Mouse (Mus musculus): ENCODE results near the gene Syt14. TPM values are rescaled to one million over a fixed set of nuclear protein-coding genes. Genes with fewer than 3 reads are reported as not detected.

Syt14 gene
- total and polyA plus RNA-seq, 3 experiments: 0.16 TPM; not detected in 2

DNA sequence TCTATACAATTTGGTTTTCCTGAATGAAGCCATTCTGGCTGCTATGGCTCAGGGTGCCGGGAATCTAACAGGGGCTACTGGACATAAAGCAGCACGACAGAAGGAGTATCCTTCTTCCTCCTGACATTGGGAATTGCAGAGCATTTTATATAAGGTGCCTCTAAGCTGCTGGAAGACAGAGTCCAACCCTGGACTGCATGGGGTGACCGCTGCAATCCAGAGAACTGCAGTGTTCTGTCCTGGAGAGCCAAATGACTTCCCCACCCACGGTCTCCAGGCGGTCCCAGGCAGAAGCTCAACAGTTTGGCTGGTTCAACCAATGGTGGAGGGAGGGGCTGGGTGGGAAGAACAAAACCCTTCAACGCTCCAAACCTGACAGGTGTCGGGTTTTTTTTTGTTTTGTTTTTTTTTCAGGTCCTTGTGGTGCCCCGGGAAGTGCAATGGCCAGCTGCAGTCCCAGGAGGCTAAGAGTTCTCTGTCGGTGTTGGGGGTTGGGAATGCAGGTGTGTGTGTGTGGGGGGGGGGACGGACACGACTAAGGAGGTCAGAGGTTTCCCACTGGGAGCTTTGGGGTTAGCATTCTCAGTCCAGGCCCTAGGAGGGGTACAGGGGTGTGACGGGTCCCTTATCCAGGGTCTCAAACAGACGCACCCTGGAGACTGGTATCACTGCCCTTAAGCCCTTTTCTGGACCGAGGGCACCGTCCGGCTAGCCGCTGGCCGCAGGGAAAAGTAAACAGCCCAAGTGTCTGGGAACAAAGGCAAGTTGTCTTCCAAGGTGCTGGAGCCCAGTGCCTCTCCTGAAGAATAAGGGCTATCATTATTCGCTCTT, 181.4 kb downstream of the Syt14 start:
- Histone ChIP-seq H3K36me3 (replicated peaks) (no peaks in the 10 kb centered on the region), H3K4me1 (ENCODE audit: insufficient read depth, low read depth, low read length) (no peaks in the 10 kb centered on the region), H3K9me3 (replicated peaks) (peaks cover 56% of the 10 kb centered on the region), H3K27me3 (ENCODE audit: insufficient read depth, low read length) (no peaks in the 10 kb centered on the region), H3K4me3 (ENCODE audit: low read depth, low read length) (no peak overlapping the region)
- ATAC-seq (ENCODE audit: extremely low read depth, insufficient number of reproducible peaks, low FRiP score, poor library complexity, severe bottlenecking): no peak
- no peak for DNase-seq (ENCODE audit: low spot score)
- TF ChIP-seq POLR2AphosphoS5 (IDR thresholded peaks at IDR 0.05; ENCODE audit: insufficient replicate concordance, low read depth, low read length) (no peak), GATA1 (IDR thresholded peaks at IDR 0.05; ENCODE audit: borderline replicate concordance, low read length) (no peak), TAL1 (conservative IDR thresholded peaks at IDR 0.05; ENCODE audit: low read depth, low read length) (no peak), CTCF (IDR thresholded peaks at IDR 0.05; ENCODE audit: low read depth, low read length) (no peak), GATA2 (IDR thresholded peaks at IDR 0.05; ENCODE audit: borderline replicate concordance, low read depth, low read length) (no peak)

DNA sequence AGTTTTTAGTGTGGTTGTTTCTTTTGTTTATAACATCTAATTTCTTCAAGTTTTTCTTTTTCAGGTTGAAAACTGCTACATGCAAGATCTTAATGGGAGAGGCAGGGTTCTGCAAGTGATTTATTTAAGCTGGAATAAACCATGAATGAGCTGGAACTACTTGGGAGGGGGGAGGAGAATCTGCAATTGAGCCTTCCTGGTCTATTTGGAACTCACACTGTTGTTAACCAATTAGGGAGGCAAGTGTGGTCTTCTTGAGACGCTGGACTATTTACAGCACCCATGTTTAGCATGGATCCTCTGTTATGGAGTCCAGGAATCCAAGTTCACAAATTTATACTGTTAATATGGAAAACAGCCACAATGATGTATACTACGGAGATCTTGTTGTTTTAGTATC, 182.1 kb downstream of the Syt14 start:
- no peak for ATAC-seq (ENCODE audit: extremely low read depth, insufficient number of reproducible peaks, low FRiP score, poor library complexity, severe bottlenecking)

DNA sequence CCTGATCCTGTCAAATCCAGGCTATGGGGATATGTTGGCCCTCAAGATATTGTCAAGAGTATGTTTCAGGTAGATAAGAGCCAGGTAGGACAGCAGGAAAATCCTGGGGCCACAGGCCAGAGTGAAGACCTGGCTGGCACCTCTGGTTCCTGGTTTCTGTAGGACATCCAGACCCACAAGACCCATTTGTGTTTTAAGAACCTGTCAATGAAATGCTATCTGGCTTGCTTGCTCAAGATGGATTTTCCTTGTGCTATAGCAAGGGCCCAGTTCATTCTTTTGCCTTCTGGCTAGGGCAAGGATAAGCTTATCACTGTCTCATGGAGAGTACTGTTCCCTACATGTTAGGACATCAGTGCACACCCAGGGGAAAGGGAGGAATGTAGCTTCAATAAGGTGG, 183.5 kb downstream of the Syt14 start:
- Histone ChIP-seq H3K27me3 (ENCODE audit: insufficient read depth, low read length) (no peaks in the 10 kb centered on the region), H3K36me3 (replicated peaks) (no peaks in the 10 kb centered on the region)

More for the DNA sequence above, 182.1 kb downstream of the Syt14 start:
- Histone ChIP-seq H3K9me3 (replicated peaks) (peaks cover 63% of the 10 kb centered on the region), H3K4me3 (ENCODE audit: low read depth, low read length) (no peak overlapping the region), H3K36me3 (replicated peaks) (no peaks in the 10 kb centered on the region), H3K4me1 (ENCODE audit: insufficient read depth, low read depth, low read length) (no peaks in the 10 kb centered on the region), H3K27me3 (ENCODE audit: insufficient read depth, low read length) (no peaks in the 10 kb centered on the region)
- DNase-seq (ENCODE audit: low spot score): no peak
- TF ChIP-seq TAL1 (conservative IDR thresholded peaks at IDR 0.05; ENCODE audit: low read depth, low read length) (no peak), GATA2 (IDR thresholded peaks at IDR 0.05; ENCODE audit: borderline replicate concordance, low read depth, low read length) (no peak), POLR2AphosphoS5 (IDR thresholded peaks at IDR 0.05; ENCODE audit: insufficient replicate concordance, low read depth, low read length) (no peak), CTCF (IDR thresholded peaks at IDR 0.05; ENCODE audit: low read depth, low read length) (no peak), GATA1 (IDR thresholded peaks at IDR 0.05; ENCODE audit: borderline replicate concordance, low read length) (no peak)

DNA sequence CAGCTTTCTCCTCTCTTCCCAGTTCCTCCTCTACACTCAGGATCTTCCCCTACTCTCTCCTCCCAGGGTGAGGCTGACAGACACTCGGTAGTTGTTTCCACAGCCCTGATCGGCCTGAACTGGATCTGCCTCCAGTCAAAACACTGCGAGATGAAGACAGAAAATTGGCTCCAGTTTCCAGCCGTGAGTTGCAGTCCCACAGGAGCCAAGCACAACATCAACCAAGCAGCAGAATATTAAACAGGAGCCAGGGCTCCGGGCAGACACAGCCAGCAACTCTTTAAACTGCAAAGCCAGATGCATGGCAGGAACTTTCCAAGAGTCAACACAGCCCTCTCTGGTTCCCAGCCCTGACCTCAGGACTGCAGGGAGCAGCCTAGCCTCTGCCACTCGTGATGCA, 183.9 kb downstream of the Syt14 start:
- DNase-seq (ENCODE audit: low spot score) (no peak), ATAC-seq (ENCODE audit: extremely low read depth, insufficient number of reproducible peaks, low FRiP score, poor library complexity, severe bottlenecking) (no peak)
- Histone ChIP-seq H3K27me3 (ENCODE audit: insufficient read depth, low read length) (no peaks in the 10 kb centered on the region), H3K4me1 (ENCODE audit: insufficient read depth, low read depth, low read length) (no peaks in the 10 kb centered on the region), H3K36me3 (replicated peaks) (no peaks in the 10 kb centered on the region), H3K9me3 (replicated peaks) (peaks cover 71% of the 10 kb centered on the region), H3K4me3 (ENCODE audit: low read depth, low read length) (no peak overlapping the region)
- TF ChIP-seq GATA1 (IDR thresholded peaks at IDR 0.05; ENCODE audit: borderline replicate concordance, low read length) (no peak), TAL1 (conservative IDR thresholded peaks at IDR 0.05; ENCODE audit: low read depth, low read length) (no peak), POLR2AphosphoS5 (IDR thresholded peaks at IDR 0.05; ENCODE audit: insufficient replicate concordance, low read depth, low read length) (no peak), CTCF (IDR thresholded peaks at IDR 0.05; ENCODE audit: low read depth, low read length) (no peak), GATA2 (IDR thresholded peaks at IDR 0.05; ENCODE audit: borderline replicate concordance, low read depth, low read length) (no peak)

More for the DNA sequence above, 183.5 kb downstream of the Syt14 start:
- no peaks in the 10 kb centered on the region for H3K4me1 ChIP-seq (ENCODE audit: insufficient read depth, low read depth, low read length)
- no peak overlapping the region for H3K4me3 ChIP-seq (ENCODE audit: low read depth, low read length)
- DNase-seq (ENCODE audit: low spot score) (no peak), ATAC-seq (ENCODE audit: extremely low read depth, insufficient number of reproducible peaks, low FRiP score, poor library complexity, severe bottlenecking) (no peak)
- TF ChIP-seq CTCF (IDR thresholded peaks at IDR 0.05; ENCODE audit: low read depth, low read length): no peak
- no peak for TF ChIP-seq GATA1 (IDR thresholded peaks at IDR 0.05; ENCODE audit: borderline replicate concordance, low read length)
- TF ChIP-seq POLR2AphosphoS5 (IDR thresholded peaks at IDR 0.05; ENCODE audit: insufficient replicate concordance, low read depth, low read length): no peak
- no peak for TF ChIP-seq TAL1 (conservative IDR thresholded peaks at IDR 0.05; ENCODE audit: low read depth, low read length)
- TF ChIP-seq GATA2 (IDR thresholded peaks at IDR 0.05; ENCODE audit: borderline replicate concordance, low read depth, low read length): no peak
- peaks cover 67% of the 10 kb centered on the region for H3K9me3 ChIP-seq (replicated peaks)

DNA sequence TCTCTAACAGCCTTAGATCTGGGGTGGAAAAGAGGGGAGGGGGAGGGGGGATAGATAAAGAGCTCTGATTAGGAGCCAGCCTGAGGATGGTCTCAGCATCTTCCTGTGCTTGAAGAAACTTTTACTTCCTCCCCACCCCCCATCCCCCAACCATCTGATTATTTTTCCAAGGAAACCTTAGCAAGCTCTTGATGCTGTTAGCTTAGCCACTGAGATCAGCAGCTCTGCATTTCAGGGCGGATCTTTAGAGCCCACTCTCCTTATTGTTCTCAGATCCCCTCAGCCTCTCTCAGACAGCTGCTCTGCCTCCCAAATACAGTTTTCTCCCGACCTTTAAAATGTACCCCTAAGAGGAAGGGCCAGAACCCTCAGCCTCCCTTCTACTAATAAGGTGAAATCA, 184.4 kb downstream of the Syt14 start:
- Histone ChIP-seq H3K27me3 (ENCODE audit: insufficient read depth, low read length) (no peaks in the 10 kb centered on the region), H3K4me3 (ENCODE audit: low read depth, low read length) (no peak overlapping the region), H3K4me1 (ENCODE audit: insufficient read depth, low read depth, low read length) (no peaks in the 10 kb centered on the region), H3K36me3 (replicated peaks) (no peaks in the 10 kb centered on the region), H3K9me3 (replicated peaks) (peaks cover 72% of the 10 kb centered on the region)
- ATAC-seq (ENCODE audit: extremely low read depth, insufficient number of reproducible peaks, low FRiP score, poor library complexity, severe bottlenecking): no peak
- TF ChIP-seq GATA2 (IDR thresholded peaks at IDR 0.05; ENCODE audit: borderline replicate concordance, low read depth, low read length) (no peak), TAL1 (conservative IDR thresholded peaks at IDR 0.05; ENCODE audit: low read depth, low read length) (no peak), GATA1 (IDR thresholded peaks at IDR 0.05; ENCODE audit: borderline replicate concordance, low read length) (no peak), POLR2AphosphoS5 (IDR thresholded peaks at IDR 0.05; ENCODE audit: insufficient replicate concordance, low read depth, low read length) (no peak), CTCF (IDR thresholded peaks at IDR 0.05; ENCODE audit: low read depth, low read length) (no peak)
- DNase-seq (ENCODE audit: low spot score): no peak

DNA sequence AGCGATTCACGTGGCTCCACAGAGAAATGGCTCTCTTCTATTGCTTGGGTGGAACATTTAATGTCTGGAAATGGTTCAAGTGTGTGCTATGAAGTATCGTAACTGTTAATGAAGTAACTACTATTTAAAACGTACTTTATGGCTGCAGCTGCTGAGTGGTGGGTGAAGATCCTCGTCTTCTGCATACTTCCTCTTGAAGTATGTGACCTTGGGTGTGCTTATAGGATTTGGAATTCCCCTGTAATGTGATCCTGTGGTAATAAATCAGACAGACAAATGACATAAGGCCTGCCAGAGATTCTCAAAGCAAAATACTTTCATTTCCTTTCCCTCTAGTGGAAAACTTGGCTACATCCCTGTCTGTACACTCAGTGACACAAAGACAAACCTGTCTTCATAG, 186.0 kb downstream of the Syt14 start:
- Histone ChIP-seq H3K9me3 (replicated peaks) (peaks cover 69% of the 10 kb centered on the region), H3K27me3 (ENCODE audit: insufficient read depth, low read length) (no peaks in the 10 kb centered on the region), H3K4me3 (ENCODE audit: low read depth, low read length) (no peak overlapping the region), H3K36me3 (replicated peaks) (no peaks in the 10 kb centered on the region), H3K4me1 (ENCODE audit: insufficient read depth, low read depth, low read length) (no peaks in the 10 kb centered on the region)
- DNase-seq (ENCODE audit: low spot score) (no peak), ATAC-seq (ENCODE audit: extremely low read depth, insufficient number of reproducible peaks, low FRiP score, poor library complexity, severe bottlenecking) (no peak)
- TF ChIP-seq CTCF (IDR thresholded peaks at IDR 0.05; ENCODE audit: low read depth, low read length) (no peak), POLR2AphosphoS5 (IDR thresholded peaks at IDR 0.05; ENCODE audit: insufficient replicate concordance, low read depth, low read length) (no peak), TAL1 (conservative IDR thresholded peaks at IDR 0.05; ENCODE audit: low read depth, low read length) (no peak), GATA1 (IDR thresholded peaks at IDR 0.05; ENCODE audit: borderline replicate concordance, low read length) (no peak), GATA2 (IDR thresholded peaks at IDR 0.05; ENCODE audit: borderline replicate concordance, low read depth, low read length) (no peak)

All from G1E (cell line).